Mouse (Mus musculus): Measurements from ENCODE around the gene Ttc27. TPM values are rescaled to one million over a fixed set of nuclear protein-coding genes. Genes with fewer than 3 reads are reported as not detected.

Ttc27 gene
- total and polyA plus RNA-seq, 2 experiments from 2014 or later, result 8.5 to 16.2 TPM

DNA sequence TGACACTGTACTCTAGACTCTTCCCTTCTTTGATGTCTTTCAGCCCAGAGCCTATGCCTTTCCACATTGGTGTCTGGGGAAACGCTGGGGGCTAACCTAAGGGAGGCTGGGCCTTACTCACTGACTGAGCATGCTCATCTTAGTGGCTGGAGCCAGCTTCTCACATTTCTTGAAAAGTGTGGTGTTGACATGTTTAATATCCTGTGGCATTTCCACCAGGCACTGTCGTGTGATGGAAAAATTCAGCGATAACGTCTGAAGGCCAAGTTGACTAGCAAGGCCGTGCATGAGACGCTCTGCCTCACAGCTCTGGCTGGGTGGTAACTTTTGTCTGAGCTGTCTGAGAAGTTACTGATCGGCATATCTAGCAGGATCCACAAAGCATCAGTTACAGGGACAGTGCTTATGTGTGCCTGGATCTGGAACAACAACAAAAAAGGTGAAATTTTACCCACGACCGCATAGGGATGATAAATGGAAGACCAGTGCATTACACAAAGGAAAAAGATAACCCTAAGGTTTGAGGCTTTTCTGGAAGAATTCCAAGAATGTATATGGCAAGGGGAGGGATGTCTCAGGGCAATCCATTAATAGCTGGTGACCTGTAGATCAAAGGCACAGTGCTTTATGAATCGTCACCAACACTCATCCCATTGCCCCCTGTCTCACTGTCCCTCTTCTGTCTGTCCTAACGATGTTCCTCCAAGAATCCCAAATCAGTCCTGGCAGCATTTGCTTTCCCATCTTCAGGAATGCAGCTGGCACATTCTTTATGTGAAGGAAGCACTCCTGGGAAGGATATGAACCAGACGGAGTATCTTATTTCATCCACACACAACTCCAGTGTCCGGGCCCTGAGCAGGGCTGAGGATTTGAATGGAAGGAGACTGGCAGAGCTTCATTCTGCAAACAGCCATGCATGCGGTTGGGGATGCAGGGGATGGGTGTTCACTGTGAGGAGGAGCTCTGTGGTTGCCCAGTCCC is 152.9 kb downstream of the Ttc27 start:
- Histone ChIP-seq H3K9me3 (replicated peaks; ENCODE audit: control insufficient read depth, low read length) (no peaks in the 10 kb centered on the region), H3K4me2 (ENCODE audit: low read depth, low read length) (no peak overlapping the region), H3K36me3 (replicated peaks; ENCODE audit: control insufficient read depth, insufficient read depth, low read length) (no peaks in the 10 kb centered on the region), H3K27ac (ENCODE audit: low read depth) (peak overlapping the region; percentile 49), H3K4me1 (ENCODE audit: control insufficient read depth, insufficient read depth) (peaks cover 59% of the 10 kb centered on the region), H3K27me3 (ENCODE audit: control insufficient read depth, insufficient read depth, low read length) (no peaks in the 10 kb centered on the region), H3K4me3 (ENCODE audit: low read depth, low read length) (no peak overlapping the region), H3K9ac (replicated peaks; ENCODE audit: low read depth, low read length) (no peak overlapping the region)
- WGBS, result 23% methylated on average over 14 of the region's 14 CpGs
- TF ChIP-seq CTCF (IDR thresholded peaks at IDR 0.05; ENCODE audit: low read depth), result no peak
- no peak for TF ChIP-seq EP300 (IDR thresholded peaks at IDR 0.05; ENCODE audit: low read depth)
- ATAC-seq (ENCODE audit: insufficient read depth, low read depth) (peak; percentile 37), DNase-seq (ENCODE audit: low spot score) (peak; percentile 27)

DNA sequence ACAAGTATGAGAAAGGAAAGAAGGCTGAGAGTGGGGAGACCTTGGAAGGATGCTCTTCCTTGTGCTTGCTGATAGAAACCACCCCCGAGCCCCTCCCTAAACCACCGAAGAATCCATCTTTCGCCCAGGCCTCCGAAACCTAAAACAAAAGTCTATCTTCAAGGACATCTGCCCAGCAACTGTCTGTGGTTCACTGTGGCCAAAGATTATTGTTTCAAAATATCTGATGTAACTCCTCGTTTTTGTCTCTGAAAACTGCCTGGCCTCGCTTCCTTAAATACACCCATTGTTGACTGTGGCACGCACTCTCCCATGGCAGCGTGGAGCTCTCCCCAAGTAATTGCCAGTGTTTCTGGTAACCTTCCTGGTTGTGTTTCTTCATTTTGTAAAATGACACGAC is 155.0 kb downstream of the Ttc27 start:
- Histone ChIP-seq H3K27me3 (ENCODE audit: control insufficient read depth, insufficient read depth, low read length) (no peaks in the 10 kb centered on the region), H3K9ac (replicated peaks; ENCODE audit: low read depth, low read length) (no peak overlapping the region), H3K36me3 (replicated peaks; ENCODE audit: control insufficient read depth, insufficient read depth, low read length) (no peaks in the 10 kb centered on the region), H3K4me1 (ENCODE audit: control insufficient read depth, insufficient read depth) (peaks cover 38% of the 10 kb centered on the region), H3K9me3 (replicated peaks; ENCODE audit: control insufficient read depth, low read length) (no peaks in the 10 kb centered on the region), H3K4me2 (ENCODE audit: low read depth, low read length) (no peak overlapping the region), H3K4me3 (ENCODE audit: low read depth, low read length) (no peak overlapping the region), H3K27ac (ENCODE audit: low read depth) (no peak overlapping the region)
- DNase-seq (ENCODE audit: low spot score) (no peak), ATAC-seq (ENCODE audit: insufficient read depth, low read depth) (no peak)
- 81% methylated on average over 9 of the region's 9 CpGs for WGBS
- no peak for TF ChIP-seq EP300 (IDR thresholded peaks at IDR 0.05; ENCODE audit: low read depth)
- no peak for TF ChIP-seq CTCF (IDR thresholded peaks at IDR 0.05; ENCODE audit: low read depth)

DNA sequence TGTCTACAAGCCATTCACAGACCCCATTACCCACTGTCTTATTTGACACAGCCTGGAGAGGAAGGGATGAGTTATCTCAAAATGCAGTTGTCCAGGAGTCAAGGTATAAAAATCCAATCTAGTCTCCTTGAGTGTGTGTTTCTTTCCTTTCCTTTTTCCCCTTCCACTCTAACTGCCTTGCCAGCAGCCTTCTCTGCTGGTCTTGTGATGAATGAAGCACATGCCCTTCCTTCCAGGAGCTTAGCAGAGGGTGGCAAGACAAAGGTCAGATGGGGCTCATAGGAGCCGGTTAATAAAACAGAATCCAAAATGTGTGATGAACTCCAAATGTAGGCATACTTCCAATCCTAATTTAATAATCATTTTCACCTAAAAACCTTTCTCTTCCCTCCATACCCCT is 156.2 kb downstream of the Ttc27 start:
- no peaks in the 10 kb centered on the region for H3K27me3 ChIP-seq (ENCODE audit: control insufficient read depth, insufficient read depth, low read length)
- no peak overlapping the region for H3K4me2 ChIP-seq (ENCODE audit: low read depth, low read length)
- peaks cover 26% of the 10 kb centered on the region for H3K4me1 ChIP-seq (ENCODE audit: control insufficient read depth, insufficient read depth)
- WGBS, result 81% methylated on average over 1 of the region's 1 CpGs
- ATAC-seq (ENCODE audit: insufficient read depth, low read depth) (no peak), DNase-seq (ENCODE audit: low spot score) (no peak)
- TF ChIP-seq CTCF (IDR thresholded peaks at IDR 0.05; ENCODE audit: low read depth) (no peak), EP300 (IDR thresholded peaks at IDR 0.05; ENCODE audit: low read depth) (no peak)
- H3K27ac ChIP-seq (ENCODE audit: low read depth), result no peak overlapping the region
- no peak overlapping the region for H3K9ac ChIP-seq (replicated peaks; ENCODE audit: low read depth, low read length)
- H3K9me3 ChIP-seq (replicated peaks; ENCODE audit: control insufficient read depth, low read length), result no peaks in the 10 kb centered on the region
- no peak overlapping the region for H3K4me3 ChIP-seq (ENCODE audit: low read depth, low read length)
- no peaks in the 10 kb centered on the region for H3K36me3 ChIP-seq (replicated peaks; ENCODE audit: control insufficient read depth, insufficient read depth, low read length)

DNA sequence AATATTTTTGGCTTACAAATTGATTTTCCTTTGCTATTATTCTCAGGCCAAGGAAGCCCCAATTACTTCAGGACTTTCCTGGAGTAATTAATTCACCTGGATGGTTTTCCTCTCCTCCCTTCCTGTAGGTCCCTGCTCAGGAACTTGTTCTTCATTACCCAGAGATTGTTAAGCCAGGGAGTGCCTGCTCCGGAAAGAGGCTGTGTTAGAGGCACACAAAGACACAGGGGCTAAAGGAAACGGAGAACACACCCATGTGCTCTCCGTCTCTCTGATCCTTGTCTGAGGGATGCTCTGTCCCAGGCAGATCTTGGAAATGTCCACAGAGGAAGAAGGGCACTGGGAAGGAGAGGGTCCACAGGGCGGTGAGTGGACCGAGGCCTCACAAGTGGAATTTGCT is 158.2 kb downstream of the Ttc27 start:
- Histone ChIP-seq H3K4me3 (ENCODE audit: low read depth, low read length) (no peak overlapping the region), H3K27ac (ENCODE audit: low read depth) (no peak overlapping the region), H3K4me1 (ENCODE audit: control insufficient read depth, insufficient read depth) (peaks cover 21% of the 10 kb centered on the region; the same call in 1 of the 2 replicates), H3K36me3 (replicated peaks; ENCODE audit: control insufficient read depth, insufficient read depth, low read length) (no peaks in the 10 kb centered on the region), H3K4me2 (ENCODE audit: low read depth, low read length) (no peak overlapping the region), H3K9me3 (replicated peaks; ENCODE audit: control insufficient read depth, low read length) (no peaks in the 10 kb centered on the region), H3K27me3 (ENCODE audit: control insufficient read depth, insufficient read depth, low read length) (no peaks in the 10 kb centered on the region), H3K9ac (replicated peaks; ENCODE audit: low read depth, low read length) (no peak overlapping the region)
- TF ChIP-seq CTCF (IDR thresholded peaks at IDR 0.05; ENCODE audit: low read depth), result no peak
- TF ChIP-seq EP300 (IDR thresholded peaks at IDR 0.05; ENCODE audit: low read depth), result no peak
- 86% methylated on average over 5 of the region's 5 CpGs for WGBS
- ATAC-seq (ENCODE audit: insufficient read depth, low read depth) (no peak), DNase-seq (ENCODE audit: low spot score) (no peak)

DNA sequence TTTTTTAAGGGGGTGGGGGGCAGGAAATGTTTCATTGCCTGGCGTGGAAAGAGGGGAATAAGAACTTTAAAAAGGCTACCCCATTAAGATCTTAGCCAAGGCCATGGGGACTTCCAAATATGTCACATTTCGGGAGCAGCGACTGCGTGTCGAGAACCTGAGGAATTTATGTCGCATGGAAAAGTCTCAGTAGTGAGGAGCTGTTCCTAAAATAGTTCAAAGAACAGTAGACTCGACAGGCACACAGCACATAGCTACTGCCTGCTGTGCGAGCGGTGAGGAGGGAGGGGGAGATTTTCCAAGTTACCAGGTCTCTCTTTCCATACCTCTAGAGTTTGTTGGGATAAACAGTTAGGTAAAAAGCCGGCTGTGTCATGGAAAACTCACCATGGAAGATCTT is 159.4 kb downstream of the Ttc27 start:
- peak; percentile 79 for DNase-seq (ENCODE audit: low spot score)
- no peaks in the 10 kb centered on the region for H3K9me3 ChIP-seq (replicated peaks; ENCODE audit: control insufficient read depth, low read length)
- no peak overlapping the region for H3K9ac ChIP-seq (replicated peaks; ENCODE audit: low read depth, low read length)
- no peaks in the 10 kb centered on the region for H3K27me3 ChIP-seq (ENCODE audit: control insufficient read depth, insufficient read depth, low read length)
- ATAC-seq (ENCODE audit: insufficient read depth, low read depth), result peak; percentile 79
- no peak overlapping the region for H3K4me2 ChIP-seq (ENCODE audit: low read depth, low read length)
- peak overlapping the region; percentile 77 for H3K27ac ChIP-seq (ENCODE audit: low read depth)
- TF ChIP-seq CTCF (IDR thresholded peaks at IDR 0.05; ENCODE audit: low read depth), result no peak
- TF ChIP-seq EP300 (IDR thresholded peaks at IDR 0.05; ENCODE audit: low read depth), result no peak
- 27% methylated on average over 10 of the region's 10 CpGs for WGBS
- H3K36me3 ChIP-seq (replicated peaks; ENCODE audit: control insufficient read depth, insufficient read depth, low read length), result no peaks in the 10 kb centered on the region
- H3K4me3 ChIP-seq (ENCODE audit: low read depth, low read length), result no peak overlapping the region
- peaks cover 24% of the 10 kb centered on the region for H3K4me1 ChIP-seq (ENCODE audit: control insufficient read depth, insufficient read depth)
